Mouse (Mus musculus): ENCODE measurements at regions not wholly inside any gene's neighbourhood (a gene's known extent, or its start where the extent isn't known, plus 50 kb on each side); places are given as distances from the start of the nearest gene placed in this dataset.
"Not testable (repeated sequence)": the region's sequence is repeated elsewhere in the genome, so short reads cannot be mapped to it uniquely, and the experiment has no call there.

DNA sequence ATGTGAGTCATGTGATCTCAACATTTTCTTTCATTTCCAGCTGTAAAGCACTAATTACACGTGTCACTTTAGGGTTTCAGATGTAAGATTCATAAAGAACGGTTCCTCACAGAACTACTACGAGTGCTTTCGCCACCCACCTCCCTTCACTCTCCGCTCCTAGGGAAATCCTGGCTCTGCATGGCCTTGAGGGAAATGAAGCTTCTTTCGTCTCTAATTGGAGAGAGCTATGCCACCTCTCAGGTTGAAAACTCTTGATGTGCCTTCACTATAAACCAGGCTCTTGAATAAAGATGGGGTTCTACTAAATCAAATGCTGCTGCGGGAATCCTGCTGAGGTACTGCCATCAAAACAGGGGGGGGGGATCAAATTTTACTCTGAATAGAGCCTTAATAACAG lies 686.0 kb upstream of the Hs3st1 start:
- in situ Hi-C loops (cut with MboI, MseI): loop anchor here in 1 of 2 experiments (10.0 kb wide), 1 partner anchor 1324 kb away; the partner anchor contains the start of gene Nkx3-2

DNA sequence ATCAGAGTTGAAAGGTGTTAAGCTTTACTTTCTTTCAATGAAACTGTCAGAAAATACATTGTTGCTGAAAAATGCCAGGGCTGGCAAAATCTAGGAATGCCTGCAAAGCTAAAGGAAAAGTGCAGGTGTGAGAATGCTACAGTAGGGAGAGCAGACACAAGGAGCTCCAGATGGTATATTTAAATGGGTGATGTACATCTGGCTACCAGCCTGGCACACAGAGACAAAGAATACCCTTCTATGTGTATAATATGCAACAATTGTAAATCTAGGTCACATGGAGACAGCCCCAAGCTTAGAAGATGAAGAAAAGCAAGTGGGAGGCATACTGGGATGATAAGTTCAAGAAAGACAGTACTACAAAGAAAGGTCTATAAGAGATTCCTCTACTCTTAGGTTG lies 647.4 kb upstream of the Hs3st1 start:
- in situ Hi-C loops (cut with MboI, MseI): no loop called here

DNA sequence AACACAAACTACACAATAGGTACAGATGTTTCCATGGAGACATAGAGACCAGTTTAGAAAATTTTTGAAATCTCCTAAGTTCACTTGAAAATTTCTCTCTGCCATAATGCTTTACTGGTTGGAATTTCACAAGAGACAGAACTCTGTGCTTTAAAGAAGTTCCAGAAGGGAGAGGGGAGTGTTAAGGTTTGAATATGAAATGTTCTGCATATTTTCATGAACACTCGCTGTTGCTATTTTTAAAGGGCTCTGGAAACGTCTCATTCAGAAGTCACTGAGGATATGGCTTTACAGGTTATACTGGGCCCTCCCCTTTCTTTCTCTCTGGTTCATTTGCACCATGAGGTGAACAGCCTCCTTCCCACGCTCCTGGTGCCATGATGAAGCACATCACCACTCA lies 639.5 kb upstream of the Hs3st1 start:
- in situ Hi-C loops (cut with MboI, MseI): no loop called here

DNA sequence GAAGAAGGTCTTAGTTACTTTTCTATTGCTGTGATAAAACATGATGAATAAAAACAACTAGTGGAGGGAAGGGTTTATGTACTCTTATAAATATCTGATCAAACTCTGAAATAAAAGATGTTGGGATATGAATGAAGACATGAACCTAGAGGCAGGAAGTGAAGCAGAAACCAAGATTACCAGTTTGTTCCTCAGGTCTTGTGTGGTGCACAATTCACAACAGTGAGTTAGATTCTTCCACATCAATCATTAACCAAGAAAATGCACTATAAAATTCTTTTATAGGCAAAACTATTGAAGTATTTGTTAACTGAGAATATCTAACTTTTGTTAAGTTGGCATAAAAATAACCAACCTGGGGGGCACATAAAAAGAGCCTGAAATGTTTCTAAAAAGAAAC lies 634.3 kb upstream of the Hs3st1 start:
- in situ Hi-C loops (cut with MboI, MseI): no loop called here

DNA sequence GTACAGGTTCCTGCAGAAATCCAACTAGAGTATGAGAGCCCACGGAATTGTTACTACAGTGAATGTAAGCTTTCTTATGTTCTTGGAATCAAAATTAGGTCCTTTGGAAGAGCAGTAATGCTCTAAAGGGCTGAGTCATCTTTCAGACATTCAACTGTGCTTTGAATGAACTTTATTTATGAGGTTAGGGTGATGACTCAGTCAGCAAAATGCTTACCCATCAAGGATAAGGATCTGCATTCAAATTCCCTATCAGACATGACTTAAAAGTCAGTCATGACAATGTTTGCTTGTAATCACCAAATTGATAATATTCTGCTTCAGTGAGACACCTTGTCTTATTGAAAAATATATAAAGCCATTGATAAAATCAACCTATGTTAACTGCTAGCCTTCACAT lies 611.7 kb upstream of the Hs3st1 start:
- in situ Hi-C loops (cut with MboI, MseI): loop anchor here in 1 of 2 experiments (10.0 kb wide), 1 partner anchor 1938 kb away; no protein-coding TSS in a partner anchor

DNA sequence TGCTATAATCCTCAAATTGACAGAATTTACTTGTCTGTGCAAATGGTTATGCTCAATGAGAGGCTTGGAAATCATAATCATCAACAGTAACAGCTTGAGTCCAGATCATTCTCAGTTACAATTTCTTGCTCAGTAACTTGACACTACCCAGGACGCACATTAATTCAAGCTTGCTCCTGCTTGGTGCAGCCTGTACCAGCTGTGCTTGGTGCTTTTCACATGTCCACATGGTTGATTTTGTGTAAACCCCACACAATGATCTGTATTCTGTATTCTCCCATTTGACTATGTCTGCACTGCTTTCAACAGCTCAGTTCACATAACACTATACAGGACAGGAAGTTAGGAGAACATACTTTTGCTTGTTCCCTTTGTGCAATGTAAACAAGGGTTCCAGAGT lies 576.0 kb upstream of the Hs3st1 start:
- in situ Hi-C loops (cut with MboI, MseI): no loop called here

DNA sequence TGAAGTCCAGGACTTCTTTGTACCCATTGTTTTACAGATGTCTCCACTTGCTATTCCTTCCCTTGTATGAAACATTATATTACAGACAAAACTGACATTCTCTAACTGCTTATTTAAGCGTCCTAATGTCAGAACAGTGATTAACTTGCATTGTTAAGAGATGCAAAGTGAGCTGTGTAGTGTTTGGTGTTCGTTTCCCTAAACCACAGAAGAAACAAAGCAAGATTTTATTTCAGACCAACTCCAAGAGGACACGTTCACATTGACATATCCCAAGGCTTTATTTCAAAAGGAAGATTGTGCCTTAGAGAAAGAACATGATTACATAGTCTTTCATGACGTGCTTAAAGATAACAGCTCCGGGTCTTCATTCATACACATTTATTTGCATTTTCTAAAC lies 553.2 kb upstream of the Hs3st1 start:
- in situ Hi-C loops (cut with MboI, MseI): no loop called here

DNA sequence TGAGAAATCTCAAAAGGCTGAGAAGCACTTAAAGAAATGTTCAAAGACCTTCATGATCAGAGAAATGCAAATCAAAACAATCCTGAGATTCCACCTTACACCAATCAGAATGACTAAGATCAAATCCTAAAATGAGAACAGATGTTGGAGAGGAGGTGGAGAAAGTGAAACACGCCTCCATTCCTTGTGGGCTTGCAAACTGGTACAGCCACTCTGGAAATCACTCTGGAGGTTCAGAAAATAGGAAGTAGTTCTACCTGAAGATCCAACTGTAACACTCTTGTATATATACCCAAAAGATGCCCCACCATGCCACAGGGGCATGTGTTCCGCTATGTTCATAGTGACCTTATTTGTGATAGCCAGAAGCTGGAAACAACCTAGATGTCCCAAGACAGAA lies 549.5 kb upstream of the Hs3st1 start:
- in situ Hi-C loops (cut with MboI, MseI): not testable (repeated sequence)

DNA sequence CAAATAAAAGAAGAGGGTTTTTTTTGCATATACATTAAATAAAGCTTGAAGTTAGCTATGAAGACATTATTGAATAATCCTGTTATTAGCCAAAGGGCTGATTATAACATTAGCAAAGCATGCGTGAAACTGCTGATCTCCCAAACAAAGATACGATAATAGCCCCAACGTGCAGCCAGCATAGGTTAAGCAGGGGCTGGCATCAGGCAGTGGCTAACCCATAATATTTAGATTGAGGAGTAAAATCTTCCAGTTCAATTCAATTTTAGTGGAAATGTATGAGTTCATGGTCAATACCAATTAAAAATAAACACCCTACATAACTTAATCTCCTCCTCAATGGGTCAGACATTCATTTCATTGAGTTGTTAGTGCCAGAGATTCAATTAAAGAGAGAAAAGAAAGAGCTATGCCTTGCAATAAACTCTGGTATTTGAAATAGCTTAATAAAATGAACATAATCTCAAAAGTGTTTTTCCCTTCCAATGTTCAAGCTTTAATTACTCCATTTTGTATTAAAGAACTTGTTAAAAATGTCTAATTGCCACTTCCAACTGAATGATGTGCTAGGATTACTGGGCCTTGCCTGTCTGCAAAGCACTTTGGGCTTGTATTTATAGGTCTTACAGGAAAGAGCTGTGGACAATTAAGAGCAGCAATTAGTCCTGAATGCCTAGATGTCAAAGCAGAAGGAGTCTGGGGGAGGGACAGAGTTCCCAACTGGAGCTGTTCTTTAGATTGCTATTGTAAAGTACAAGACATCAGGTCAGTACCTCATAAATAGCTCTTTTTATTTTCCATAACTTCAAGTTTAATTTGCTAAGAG lies 539.8 kb upstream of the Hs3st1 start:
- in situ Hi-C loops (cut with MboI, MseI): no loop called here

DNA sequence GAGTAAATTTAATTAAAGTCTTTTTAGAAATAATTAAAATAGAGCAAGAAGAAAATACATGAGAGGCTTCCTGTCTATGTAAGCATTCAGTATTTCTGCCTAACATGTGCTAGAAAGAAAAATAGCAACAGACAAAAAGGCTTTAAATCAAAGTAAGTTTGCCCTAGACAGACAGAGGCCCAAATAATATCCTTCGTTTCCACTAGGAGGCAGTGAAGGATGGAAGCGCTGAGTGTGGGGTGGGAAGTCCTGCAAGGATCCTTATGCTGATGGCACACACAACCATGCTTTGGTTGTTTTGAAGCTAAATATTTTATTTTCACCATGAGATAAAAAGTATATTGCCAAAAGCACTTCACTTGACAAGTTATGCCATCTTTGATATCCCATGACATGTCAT lies 527.1 kb upstream of the Hs3st1 start:
- in situ Hi-C loops (cut with MboI, MseI): no loop called here

DNA sequence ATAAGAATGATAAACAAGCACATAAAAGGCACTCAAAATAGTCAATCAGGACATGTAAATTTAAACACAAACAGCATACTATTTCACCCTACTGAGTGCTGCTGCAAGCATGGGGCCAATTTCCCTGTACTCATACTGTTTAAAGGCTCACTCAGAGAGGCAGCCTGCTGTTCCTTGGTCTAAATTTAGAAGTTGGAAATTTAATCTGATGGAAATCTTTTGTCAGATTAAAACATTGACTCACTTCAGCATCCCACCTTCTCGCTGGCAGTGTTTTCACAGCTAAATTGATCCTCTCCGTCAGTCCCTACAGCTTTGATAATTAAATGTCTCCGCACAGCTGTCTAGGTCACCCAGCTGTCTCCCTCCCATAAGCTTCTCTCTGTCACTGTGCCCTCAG lies 491.4 kb upstream of the Hs3st1 start:
- in situ Hi-C loops (cut with MboI, MseI): loop anchor here in 1 of 2 experiments (25.0 kb wide), 1 partner anchor 1516 kb away; the partner anchor contains the start of gene Nkx3-2

Data from T-helper 17 cell (primary cell).